Mouse (Mus musculus) thymus, postnatal 0 days (tissue): Measurements from ENCODE around the gene Iqcf1. TPM values are rescaled to one million over a fixed set of nuclear protein-coding genes. Genes with fewer than 3 reads are reported as not detected.

Experiments used
- DNase-seq: peaks from one replicate; pipeline ENCODE4 v3.0.0-alpha.2; 2015; ENCODE audit warnings: low spot score
- polyA plus RNA-seq: library from polyadenylated mRNA; unstranded; fragments of >200 nt; fragmentation: Nextera tagmentation; extraction: Ambion mirVana; gene quantifications from 2 replicates; pipeline ENCODE4 v1.2.1, GENCODE M21; 2015

The Iqcf1 gene
- polyA plus RNA-seq, 1 experiment from 2014 or later = not detected

DNA sequence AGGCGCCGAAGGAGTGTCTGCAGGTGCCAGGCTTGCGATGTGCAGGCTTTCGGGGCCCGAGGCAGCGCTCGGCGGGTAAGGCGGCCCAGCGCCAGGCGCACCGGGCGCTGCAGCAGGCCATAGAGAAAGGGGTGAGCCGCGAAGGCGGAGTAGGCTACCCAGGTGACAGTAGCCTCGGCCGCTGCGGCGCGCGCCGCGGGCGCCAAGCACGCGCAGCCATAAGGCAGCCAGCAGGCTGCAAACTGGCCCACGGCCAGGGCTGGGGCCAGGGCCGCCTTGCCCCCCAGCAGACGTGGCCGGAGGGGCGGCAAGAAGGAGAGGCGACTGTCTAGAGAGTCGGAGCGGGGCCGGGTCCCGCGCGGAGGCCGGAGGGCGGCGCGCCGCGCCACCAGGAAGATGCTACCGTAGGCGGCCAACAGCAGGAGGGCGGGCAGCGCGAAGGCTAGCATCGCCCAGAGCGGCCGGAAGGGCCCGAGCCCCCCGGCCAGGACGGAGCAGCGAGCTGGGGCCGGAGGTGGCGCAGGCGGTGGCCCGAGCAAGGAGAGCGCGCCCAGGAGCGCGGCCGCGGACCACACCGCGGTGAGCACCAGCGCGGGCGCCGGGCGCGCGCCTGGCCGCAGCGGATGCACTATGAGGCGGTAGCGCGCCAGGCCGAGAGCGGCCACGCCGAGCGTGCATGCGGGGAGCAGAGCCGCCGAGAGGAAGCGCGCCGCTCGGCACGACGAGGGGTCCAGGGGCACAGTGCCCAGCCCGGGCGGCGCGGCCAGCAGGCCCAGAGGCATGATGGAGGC, 34.8 kb upstream of the Iqcf1 start:
- peak; percentile 21 for DNase-seq

DNA sequence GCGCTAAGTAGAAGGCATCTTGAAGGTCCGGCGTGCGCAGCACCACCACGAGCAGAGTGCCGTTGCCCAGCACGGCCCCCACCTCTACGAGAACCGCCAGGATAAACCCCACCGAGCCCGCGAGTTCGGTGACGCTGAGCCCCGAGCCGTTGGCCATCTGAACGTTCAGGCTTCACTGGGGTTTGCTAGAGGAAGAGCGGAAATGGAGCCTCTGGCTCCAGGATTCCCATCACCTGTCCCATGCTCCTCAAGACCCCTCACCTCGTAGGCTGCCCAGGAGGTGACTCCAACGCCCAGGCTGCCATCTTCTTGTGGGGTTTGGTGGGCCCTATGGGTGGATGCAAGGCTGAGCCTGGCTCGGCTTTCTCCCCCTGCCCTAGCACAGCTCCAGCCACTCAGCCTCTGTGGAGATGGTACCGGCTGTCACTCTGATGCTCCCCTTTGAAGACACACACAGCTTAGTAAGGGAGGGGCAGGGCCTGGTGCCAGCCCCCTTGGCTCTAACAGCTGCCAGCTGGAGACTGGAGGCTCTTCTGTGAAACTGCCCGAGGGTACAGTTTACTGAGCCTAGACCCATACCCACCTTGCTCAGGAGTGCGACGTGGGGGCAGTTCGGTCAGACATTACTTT, 34.1 kb upstream of the Iqcf1 start, which contains the start of gene Gpr62:
Gene Gpr62, minus strand, starts transcription at position 368 of the 630 bp plus-strand sequence.
- DNase-seq = no peak

DNA sequence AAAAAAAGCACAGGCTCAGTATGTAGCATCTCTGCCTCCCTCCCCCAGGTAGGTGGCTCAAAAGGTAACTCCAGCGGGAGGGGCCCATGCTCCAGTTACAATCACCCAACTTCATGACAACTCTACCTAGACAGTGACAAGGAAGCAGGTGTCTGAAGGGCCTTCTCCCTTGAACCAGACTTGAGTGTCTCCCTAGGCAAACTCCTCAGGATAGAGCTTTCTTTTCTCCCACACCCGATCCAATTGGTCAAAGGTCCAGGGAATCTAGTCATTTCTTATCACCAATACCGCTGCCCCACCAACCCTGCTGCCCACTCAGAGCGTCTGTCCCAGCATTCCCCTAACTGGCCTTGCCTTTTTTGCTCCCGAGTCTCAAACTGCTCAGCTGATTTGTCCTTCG, 33.0 kb upstream of the Iqcf1 start:
- no peak for DNase-seq

DNA sequence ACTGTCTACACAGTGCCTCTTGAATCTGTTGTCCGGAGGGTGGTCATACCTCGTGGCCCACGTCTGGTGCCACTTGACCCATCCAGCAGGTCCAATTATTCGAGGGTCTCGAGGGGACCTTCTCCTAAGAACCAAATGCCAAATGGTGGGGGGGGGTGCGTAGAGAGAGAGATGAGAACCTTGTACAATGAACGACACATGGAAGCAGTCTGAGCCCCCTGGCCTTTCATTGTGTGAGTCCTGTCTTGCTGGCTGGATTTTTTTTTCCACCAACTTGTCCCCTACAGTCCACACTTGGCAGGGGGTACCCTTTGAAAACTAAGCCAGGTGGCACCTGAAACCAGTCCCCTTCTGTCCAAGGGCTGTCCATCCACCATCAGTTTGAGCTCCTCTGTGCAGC, 32.0 kb upstream of the Iqcf1 start:
- no peak for DNase-seq

DNA sequence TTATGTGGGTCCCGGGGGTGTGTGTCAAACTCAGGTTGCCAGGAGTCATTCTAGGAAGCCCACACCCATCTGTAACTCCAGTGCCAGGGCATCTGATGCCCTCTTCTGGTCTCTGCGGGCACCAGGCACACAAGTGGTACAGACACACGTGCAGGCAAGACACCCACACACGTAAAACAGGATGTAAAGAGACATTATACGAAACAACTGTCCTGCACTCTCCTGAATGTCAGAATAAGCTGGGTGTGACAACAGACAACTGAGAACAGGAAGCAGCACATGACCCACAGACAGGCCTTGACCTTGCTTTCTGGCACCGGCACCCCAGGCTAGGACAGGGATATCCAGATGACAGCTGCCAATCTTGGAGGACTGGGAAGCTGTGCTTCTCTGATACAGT, 30.4 kb upstream of the Iqcf1 start:
- no peak for DNase-seq

DNA sequence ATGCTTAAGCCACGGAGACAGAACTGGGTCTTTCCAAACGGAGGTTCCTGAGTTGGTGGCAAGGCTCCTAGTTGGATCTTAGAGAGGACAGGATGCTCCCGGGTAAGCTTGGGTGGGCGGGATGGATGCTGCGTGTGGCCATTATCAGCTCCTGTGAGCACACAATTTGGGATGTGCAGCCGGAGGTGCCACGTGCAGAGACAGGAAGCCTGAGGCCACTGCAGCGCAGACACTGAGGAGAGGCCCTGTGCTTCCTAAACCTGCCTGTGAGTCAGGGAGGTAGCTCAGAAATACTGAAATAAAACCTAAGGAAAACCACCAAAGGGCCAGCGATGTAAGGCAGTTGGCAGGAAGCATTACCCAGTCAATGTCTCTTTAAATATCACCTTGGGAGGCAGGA, 30.0 kb upstream of the Iqcf1 start:
- no peak for DNase-seq

DNA sequence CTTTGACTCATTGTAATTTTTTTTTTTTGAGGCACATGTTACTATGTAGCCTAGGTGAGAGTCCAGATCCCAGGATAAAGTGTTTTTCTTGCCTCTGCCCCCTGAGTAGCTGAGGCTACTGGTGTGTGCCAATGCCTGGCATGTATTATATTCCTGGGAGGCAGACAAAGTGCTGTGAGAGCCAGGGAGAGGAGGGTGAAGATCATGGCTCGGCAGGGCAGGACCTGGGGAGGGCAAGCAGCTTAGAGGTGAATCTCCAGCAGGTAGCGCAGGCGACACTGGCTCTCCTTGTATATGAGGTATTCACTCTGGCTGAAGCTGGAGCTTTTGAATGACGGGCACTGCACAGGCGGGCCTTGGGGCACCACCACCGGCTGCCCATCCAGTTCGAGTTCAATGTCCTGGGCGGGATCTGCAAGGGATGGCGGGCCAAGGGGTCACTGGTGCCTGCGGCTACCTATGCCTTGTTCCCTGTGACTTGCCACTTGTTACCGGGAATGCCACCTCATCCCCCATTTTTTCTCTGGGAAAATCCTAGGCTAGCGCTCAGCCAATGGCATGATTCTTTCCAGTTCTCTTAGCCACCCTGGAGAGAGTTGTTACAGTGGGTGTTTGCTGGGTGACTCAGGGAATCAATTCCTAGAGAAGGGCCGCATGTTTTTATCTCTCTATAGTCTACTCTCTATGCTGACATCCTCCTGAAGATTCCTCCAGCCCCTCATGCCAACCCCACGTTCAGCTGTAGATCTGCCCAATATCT, 28.6 kb upstream of the Iqcf1 start:
- no peak for DNase-seq

DNA sequence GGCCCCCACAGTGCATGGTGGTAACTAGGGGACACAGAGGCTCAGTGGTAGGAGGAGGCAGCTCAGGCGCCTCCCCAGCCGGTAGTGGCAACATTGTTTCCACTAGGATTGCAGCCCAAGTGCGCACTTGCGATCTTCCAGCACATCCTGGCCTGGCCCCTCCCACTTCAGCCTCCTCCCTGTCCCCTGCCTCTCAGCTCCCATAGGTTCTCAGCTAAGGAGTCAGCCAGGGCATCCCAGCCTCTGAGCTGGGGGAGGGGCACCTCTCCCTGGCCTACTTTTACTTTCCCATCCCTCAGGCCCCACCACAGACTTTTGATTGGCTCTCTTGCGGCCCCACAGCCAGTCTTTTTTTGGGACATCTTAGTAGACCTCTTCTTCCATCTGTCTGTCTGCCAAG, 27.9 kb upstream of the Iqcf1 start:
- DNase-seq = no peak

DNA sequence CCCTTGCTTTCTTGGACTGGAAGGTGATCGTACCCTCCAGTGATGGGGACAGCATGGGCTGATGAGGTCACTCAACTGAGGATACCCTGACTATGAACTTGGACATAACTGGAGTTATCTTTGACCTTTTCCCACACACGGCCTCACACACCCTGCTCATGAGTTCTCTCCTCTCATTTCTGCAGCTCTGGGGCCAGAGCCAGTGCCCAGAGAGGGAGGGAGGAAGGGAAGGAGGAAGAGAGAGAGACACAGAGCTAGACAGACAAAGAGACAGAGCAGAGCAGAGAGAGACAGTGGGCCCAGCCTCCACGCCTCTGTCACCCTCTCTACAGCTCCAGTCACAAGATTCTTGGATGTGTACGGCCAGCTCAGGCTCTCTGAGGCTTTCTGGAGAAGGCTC, 27.4 kb upstream of the Iqcf1 start:
- DNase-seq = no peak

DNA sequence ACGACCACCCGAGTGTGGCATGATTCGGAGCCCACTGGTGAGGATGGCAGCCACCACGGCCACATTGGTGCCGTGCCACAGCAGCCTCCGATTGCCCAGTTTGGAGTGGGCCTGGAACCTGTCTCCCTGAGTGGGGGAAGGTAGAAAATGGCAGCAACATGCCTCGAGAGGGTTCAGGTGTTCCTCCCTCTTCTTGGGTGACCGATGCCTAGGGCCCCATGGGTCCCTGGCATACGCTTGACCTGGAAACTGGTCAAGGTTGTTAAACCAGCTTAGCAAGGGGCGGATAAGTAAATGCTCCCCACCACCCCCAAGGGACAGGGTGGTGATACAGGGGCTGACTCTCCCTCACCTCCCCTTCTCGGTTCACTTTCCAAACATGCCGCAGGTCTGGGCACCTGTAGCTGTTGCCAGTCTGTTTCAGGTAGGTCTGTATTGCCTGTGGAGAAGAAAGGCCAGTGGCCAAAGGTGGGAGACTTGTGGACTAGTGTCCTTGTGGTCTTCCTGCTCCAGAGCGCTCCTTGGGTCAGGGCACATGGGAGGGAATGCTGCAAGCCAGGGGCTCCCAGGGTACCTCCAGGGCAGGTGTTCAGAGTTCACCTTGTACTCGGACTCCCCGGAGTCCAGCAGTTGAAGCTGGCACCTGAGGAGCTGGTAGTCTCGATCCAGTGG, 26.6 kb upstream of the Iqcf1 start:
- no peak for DNase-seq

DNA sequence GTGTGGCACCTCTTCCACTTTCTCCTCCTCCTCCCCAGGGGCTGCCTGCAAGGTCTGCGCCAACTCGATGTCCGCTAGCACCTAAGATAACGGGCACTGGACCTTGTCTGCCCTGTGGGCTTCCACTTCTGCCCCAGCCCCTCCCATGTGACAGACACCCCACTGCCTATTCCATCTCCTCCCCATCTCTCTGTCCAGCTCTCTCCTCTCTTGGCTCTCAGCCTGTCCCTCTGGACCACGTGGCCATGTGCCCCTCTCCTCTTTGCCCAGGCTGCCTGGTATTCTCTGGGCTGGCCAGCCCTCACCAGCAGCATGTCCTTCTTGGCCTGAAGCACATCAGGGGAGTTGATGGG, 26.0 kb upstream of the Iqcf1 start:
- no peak for DNase-seq

DNA sequence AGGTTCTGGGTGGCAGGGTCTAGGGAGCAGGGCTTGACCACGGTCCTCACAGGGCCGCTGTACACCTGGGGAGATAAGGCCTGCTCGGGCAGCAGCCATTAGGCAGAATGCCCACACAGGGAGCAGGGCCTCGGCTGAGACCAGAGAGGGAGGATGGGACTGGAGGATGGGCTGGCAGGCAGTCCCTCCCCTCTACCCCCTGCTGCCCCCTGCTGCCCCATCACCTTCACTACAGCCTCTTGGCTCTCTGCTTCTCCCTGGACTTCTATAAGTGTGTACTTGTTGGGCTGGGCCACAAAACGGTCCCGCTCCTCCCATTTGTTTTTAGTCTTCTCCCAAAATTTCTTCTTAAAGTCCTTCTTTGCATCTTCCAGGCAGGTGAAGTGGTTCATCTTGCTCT, 25.3 kb upstream of the Iqcf1 start:
- DNase-seq = peak; percentile 60

DNA sequence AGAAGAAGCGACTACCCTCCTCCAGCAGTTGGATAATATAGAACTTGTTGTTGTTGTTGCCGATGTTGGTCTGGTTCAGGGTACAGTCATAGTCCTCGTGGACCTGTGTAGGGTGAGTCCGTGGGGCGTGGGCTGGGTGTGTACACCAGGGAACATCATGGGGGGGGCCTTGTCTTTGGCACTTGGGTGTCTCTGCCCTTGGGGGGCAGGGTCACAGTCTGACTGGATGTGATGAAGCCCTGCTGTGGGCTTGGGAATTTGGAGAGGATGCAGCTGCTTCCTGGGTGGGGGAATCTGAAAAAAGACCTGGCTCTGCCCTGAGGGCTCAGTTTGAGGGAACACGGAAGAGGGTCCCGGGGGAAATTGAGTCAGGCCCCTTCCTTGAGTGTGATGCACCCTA, 24.7 kb upstream of the Iqcf1 start:
- DNase-seq = no peak

DNA sequence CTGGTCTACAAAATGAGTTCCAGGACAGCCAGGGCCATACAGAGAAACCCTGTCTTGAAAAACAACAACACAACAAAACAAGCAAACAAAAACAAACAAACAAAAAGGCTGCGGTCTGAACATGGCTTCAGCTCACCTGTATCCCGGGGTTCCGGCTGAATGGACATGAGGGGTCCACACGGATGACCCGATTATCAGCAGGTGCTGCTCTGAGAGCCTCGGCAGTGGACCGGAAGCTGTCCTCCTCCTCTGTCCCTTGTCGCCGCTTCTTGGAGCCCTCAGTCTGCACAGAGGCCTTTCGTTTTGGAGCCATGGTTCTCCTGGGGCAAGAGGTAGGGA, 24.1 kb upstream of the Iqcf1 start, which contains the start of gene Rrp9:
Gene Rrp9, plus strand, starts transcription at position 301 of the 339 bp plus-strand sequence.
- DNase-seq = no peak

DNA sequence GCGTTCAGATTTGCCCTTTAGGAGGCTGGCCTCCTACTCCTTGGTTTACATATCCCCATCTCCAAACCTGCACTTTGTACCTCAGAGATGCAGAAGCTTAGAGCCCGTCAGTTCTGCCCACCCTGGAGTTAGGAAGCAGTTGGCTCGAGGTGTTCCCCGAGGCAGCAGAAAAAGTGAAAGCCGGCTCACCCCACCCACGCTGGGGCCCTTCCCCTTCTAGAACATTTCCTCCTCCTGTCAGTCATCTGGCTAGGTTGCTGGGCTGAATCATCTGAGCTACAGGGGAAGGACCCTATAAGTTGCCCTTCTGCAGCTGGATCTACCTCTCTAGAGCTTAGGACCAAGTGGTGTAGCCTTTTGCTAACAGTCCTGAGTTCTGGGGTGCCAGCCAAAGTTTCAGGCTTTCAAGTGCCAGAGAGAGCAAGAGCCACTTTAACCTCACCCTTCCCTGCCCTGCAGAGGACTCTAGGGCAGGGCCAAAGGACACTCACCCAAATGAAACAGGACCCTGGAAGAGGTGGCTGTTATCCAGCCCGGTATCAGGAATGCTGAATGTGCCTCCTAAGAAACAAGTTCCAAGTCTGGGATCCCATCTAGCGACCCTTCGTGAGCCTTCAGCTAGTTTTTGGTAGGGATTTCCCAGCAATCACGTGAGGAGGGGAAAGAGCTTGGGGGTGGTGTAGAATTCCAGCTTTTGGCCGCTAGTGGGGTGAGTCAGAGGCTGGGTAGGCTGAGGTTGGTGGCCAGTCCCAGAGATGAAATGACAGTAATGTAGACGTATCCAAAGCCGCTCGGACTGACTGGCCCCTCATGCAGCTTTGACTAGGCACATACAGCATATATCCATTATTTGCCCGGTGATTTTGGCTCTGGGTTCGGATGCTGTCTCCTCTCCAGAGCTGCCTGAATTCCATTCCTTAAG, 23.5 kb upstream of the Iqcf1 start:
- peak; percentile 51 for DNase-seq

DNA sequence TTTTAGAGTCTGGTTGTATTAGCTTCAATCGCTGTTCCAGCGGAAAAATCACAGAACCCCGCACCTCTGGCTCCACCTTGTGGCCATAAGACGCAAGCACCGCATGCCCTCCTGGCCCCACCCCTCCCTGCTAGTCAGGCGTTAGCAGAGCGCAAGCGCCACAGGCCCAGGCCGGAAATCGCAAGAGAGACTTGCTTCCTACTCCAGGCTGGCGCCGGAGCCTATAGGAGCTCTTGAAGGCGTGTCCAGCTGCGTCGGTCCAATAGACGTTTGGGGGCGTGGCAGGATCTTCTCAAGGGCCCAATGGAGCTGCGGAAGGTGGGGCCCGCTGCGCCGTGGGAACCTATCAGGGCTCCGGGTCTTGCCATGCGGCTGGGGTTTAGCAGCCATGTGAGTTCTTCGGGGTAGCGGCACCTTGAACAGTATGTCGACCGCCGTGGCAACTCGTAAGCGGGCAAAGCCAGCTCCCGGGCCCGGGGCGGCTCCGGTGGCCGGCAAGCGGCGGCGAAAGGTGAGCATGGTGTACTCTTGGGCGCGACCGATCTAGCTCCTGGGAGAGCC, 22.8 kb upstream of the Iqcf1 start, which contains the start of gene Parp3:
Gene Parp3, minus strand, starts transcription at position 26 of the 561 bp plus-strand sequence.
- peak; percentile 100 for DNase-seq

DNA sequence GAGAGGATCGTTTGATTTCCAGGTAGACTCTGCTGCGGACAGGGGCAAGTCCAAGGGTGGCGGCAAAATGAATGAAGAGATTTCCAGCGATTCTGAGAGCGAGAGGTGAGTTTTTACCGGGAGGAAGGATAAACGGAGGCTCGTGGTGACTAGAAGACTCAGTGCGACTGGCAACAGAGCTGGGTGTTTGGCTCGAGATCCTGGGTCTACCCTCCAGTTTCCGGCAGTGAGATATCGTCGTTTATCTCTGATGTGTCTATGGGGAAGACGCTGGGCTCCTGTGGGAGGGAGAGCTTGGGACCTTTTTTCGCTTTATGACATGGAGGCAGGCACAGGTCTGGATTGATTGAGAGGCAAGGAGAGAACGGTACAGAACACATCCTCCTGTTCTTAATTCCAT, 22.1 kb upstream of the Iqcf1 start:
- no peak for DNase-seq

DNA sequence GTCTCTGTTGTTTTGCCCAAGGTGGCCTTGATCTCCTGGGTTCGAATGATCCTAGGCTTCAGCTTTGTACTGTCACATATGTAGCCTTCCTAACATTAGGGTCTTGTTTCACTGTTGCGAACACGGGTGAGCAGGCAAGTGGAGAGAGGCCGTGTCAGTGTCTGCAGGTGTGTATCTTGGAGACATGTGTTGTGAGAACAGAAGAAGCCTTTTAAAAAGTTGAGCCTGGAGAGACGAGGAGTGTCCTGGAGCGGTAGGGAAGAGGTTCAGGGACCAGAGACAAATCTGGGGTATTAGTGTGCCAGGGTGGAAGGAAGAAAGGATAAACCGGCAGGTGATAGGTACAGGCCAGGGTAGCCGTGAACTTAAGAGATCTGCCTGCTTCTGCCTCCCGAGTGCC, 21.7 kb upstream of the Iqcf1 start:
- DNase-seq = no peak

DNA sequence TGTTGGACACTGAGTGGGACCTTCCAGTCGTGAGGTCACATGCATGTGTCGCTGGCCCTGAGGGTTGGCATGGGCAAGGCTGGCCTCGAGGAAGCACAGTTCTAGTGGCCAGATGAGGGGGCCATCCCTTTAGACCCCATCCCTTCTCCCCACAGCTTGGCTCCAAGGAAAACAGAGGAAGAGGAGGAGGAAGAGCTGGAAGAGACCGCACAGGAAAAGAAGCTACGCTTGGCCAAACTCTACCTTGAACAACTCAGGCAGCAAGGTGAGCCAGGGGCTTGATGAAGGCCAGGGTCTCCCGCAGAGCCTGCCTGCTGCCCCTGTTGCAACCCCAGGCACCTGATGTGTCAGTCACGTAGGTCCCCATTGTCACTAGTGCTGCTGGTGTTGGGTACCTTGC, 19.2 kb upstream of the Iqcf1 start:
- DNase-seq = no peak

DNA sequence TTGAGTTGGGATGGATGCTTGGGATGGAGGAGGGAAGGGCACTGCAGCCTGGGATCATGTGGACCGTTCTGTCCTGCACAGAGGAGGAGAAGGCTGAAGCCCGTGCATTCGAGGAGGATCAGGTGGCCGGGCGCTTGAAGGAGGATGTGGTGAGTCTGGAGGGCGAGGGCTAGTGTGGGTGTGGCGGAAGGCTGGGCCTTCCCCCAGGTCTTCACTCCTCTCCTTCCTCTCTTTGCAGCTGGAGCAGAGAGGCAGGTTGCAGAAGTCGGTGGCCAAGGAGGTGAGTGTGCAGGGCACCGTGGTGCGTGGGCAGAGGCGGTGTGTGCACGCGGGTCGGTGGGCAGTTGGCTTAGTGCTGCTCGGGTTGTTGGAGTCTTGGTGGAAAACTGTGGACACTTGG, 18.7 kb upstream of the Iqcf1 start:
- no peak for DNase-seq
